Mouse (Mus musculus) lung, embryonic 14.5 days (tissue): ENCODE data around the gene Rhoq. TPM values are rescaled to one million over a fixed set of nuclear protein-coding genes. Genes with fewer than 3 reads are reported as not detected.

Source experiments
- ATAC-seq: fragments of 200-750 bp; cut with Nextera tagmentation; 2 replicates; pipeline ENCODE4 v1.8.0; 2017; ENCODE audit warnings: mild to moderate bottlenecking, moderate TSS enrichment, moderate library complexity; ENCODE audit not compliant: insufficient read depth
- DNase-seq: peaks from one replicate; pipeline ENCODE4 v3.0.0-alpha.2; 2015
- H3K27ac ChIP-seq: fragments of 300-500 bp; sonication (generic); 2 replicates; pipeline ENCODE4 v1.5.1; 2014; ENCODE audit warnings: low read depth, mild to moderate bottlenecking, moderate library complexity
- H3K27me3 ChIP-seq: fragments of 300-500 bp; sonication (generic); 2 replicates; pipeline ENCODE4 v1.6.1; 2014; ENCODE audit warnings: low read length, control low read depth; ENCODE audit not compliant: insufficient read depth
- H3K36me3 ChIP-seq: fragments of 300-500 bp; sonication (generic); 2 replicates; pipeline ENCODE4 v1.6.1; 2014; ENCODE audit warnings: control low read depth; ENCODE audit not compliant: insufficient read depth
- H3K4me1 ChIP-seq: fragments of 300-500 bp; sonication (generic); 2 replicates; pipeline ENCODE4 v1.6.1; 2014; ENCODE audit warnings: antibody characterized with exemption, control low read depth; ENCODE audit not compliant: insufficient read depth
- H3K4me2 ChIP-seq: fragments of 300-500 bp; sonication (generic); 2 replicates; pipeline ENCODE4 v1.6.1; 2014; ENCODE audit warnings: mild to moderate bottlenecking
- H3K4me3 ChIP-seq: fragments of 300-500 bp; sonication (generic); 2 replicates; pipeline ENCODE4 v1.5.1; 2014; ENCODE audit warnings: low read depth, low read length
- H3K9ac ChIP-seq: fragments of 300-500 bp; sonication (generic); 2 replicates; pipeline ENCODE4 v1.6.1; 2014
- H3K9me3 ChIP-seq: fragments of 300-500 bp; sonication (generic); 2 replicates; pipeline ENCODE4 v1.6.1; 2016; ENCODE audit warnings: low read depth, low read length, control low read depth
- CTCF ChIP-seq: IDR thresholded peaks from 2 replicates; pipeline ENCODE4 v1.5.1; 2016; ENCODE audit warnings: antibody characterized with exemption, low read depth
- WGBS: fragments of 180-500 bp; shearing (Covaris S2); extraction: QIAGEN DNeasy Blood & Tissue Kit; methylation state at CpG from one replicate; pipeline ENCODE4 v1.1.7; 2014; 5-methylcytosine and 5-hydroxymethylcytosine counted together
- polyA plus RNA-seq: library from polyadenylated mRNA; unstranded; fragments of >200 nt; fragmentation: Nextera tagmentation; extraction: Ambion mirVana; gene quantifications from 2 replicates; pipeline ENCODE4 v1.2.1, GENCODE M21; 2014

The Rhoq gene
- polyA plus RNA-seq, 1 experiment from 2014 or later, result 17.6 TPM

DNA sequence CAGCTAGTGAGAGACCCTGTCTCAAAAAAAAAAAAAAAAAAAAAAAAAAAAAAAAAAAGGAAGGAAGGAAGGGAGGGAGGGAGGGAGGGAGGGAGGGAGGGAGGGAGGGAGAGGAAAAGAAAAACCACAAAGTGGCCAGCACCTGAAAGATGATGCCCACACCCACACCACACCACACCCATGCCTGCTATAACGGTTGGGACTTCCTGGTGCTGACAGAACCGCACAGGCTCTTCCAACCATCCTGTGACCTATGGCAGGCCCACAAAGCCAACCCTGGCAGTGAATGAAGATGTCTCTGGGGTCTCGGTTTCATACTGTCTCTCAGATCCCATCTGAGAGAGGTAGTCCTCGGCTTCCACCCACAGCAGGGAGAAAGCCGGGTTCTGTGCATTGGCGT lies 33.5 kb upstream of the Rhoq start:
- 78% methylated on average over 6 of the region's 6 CpGs for WGBS
- peak overlapping the region; percentile 58; the same call in 1 of the 2 replicates for H3K27ac ChIP-seq
- no peaks in the 10 kb centered on the region for H3K9me3 ChIP-seq

DNA sequence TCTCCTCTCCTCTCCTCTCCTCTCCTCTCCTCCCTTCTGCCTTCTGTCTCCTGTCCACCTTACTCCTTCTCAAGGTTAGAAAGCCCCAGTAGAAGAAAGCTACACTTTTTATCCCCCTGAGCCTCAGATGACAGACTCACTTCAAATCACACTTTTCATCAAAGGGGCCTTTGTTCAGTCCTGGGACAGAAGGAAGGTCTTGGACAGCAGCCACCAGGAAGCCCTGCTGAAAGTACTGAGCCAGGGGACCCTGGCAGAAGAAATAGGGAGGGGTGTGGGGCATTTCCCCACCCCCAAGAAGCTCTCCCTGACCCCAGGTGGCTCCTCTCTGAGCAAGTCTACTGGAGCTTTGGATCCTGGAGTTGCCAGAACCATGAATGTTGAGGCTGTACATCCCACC lies 32.9 kb upstream of the Rhoq start:
- Histone ChIP-seq H3K9me3 (no peaks in the 10 kb centered on the region), H3K4me1 (peaks cover 4% of the 10 kb centered on the region; the same call in 1 of the 2 replicates), H3K4me2 (no peak overlapping the region), H3K36me3 (no peaks in the 10 kb centered on the region), H3K9ac (no peak overlapping the region), H3K27me3 (no peaks in the 10 kb centered on the region), H3K27ac (no peak overlapping the region), H3K4me3 (no peak overlapping the region)
- no peak; the same call in 1 of the 2 replicates for ATAC-seq
- TF ChIP-seq CTCF, result no peak
- peak; percentile 46 for DNase-seq

More for the DNA sequence above, 33.5 kb upstream of the Rhoq start:
- no peaks in the 10 kb centered on the region for H3K27me3 ChIP-seq
- H3K36me3 ChIP-seq, result no peaks in the 10 kb centered on the region
- TF ChIP-seq CTCF, result no peak
- DNase-seq (no peak), ATAC-seq (no peak)
- no peak overlapping the region for H3K4me3 ChIP-seq
- H3K4me1 ChIP-seq, result peaks cover 4% of the 10 kb centered on the region; the same call in 1 of the 2 replicates
- H3K4me2 ChIP-seq, result no peak overlapping the region
- H3K9ac ChIP-seq, result no peak overlapping the region

DNA sequence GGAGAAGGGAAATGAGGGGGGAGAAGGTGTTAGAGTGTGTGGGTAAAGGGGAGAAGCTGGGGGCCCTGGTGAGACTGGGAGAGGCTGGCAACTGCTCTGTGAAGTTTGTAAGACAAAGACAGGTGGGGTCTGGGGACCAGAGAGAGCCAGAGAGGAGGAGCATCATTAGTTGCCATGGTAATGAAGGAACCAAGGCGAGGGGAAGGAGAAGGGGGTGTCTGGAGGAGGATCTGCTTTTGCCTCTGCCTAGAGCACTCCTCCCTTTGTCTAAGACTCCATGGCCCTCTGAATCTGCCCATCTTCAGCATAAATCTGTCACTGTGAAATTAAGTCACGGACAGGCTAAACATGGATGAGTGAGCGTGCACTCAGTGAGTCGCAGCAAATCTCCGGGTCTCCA lies 30.0 kb upstream of the Rhoq start:
- DNase-seq (no peak), ATAC-seq (no peak)
- WGBS, result 41% methylated on average over 5 of the region's 5 CpGs
- H3K4me3 ChIP-seq, result no peak overlapping the region
- no peak overlapping the region for H3K27ac ChIP-seq
- no peaks in the 10 kb centered on the region for H3K27me3 ChIP-seq
- H3K4me2 ChIP-seq, result no peak overlapping the region
- H3K9ac ChIP-seq, result no peak overlapping the region
- H3K36me3 ChIP-seq, result no peaks in the 10 kb centered on the region
- no peak for TF ChIP-seq CTCF
- no peaks in the 10 kb centered on the region for H3K9me3 ChIP-seq
- peaks cover 4% of the 10 kb centered on the region; the same call in 1 of the 2 replicates for H3K4me1 ChIP-seq

DNA sequence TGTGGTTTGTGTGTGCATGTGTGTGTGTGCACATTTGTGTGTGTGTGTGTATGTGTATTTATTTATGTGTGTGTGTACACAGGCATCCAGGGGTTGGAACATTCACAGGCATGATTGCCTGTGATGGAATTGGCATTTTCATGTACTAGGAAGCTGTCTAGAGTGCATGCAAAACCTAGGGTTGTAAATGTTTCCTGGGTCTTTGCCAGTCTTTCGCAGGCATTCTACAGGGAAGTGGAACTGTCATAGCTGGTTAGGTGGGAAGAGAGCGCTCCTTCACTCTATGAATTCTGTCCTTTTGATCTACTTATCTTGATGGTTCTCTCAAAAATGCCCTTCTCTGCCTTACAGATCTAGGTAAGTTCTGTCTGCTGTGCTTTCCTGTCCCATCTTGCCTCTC lies 25.8 kb upstream of the Rhoq start:
- DNase-seq, result peak; percentile 24
- no peak for TF ChIP-seq CTCF
- 48% methylated on average over 2 of the region's 2 CpGs for whole genome bisulfite sequencing
- peak overlapping the region; percentile 36; the same call in 1 of the 2 replicates for H3K9ac ChIP-seq
- no peaks in the 10 kb centered on the region for H3K27me3 ChIP-seq
- no peak overlapping the region for H3K4me3 ChIP-seq
- no peaks in the 10 kb centered on the region for H3K36me3 ChIP-seq
- no peaks in the 10 kb centered on the region for H3K9me3 ChIP-seq
- H3K27ac ChIP-seq, result peak overlapping the region; percentile 60; the same call in 1 of the 2 replicates
- H3K4me1 ChIP-seq, result no peaks in the 10 kb centered on the region
- 0 out of 2 replicates have a peak, but pooled peaks have one; percentile 1 for ATAC-seq
- peak overlapping the region; percentile 67 for H3K4me2 ChIP-seq

DNA sequence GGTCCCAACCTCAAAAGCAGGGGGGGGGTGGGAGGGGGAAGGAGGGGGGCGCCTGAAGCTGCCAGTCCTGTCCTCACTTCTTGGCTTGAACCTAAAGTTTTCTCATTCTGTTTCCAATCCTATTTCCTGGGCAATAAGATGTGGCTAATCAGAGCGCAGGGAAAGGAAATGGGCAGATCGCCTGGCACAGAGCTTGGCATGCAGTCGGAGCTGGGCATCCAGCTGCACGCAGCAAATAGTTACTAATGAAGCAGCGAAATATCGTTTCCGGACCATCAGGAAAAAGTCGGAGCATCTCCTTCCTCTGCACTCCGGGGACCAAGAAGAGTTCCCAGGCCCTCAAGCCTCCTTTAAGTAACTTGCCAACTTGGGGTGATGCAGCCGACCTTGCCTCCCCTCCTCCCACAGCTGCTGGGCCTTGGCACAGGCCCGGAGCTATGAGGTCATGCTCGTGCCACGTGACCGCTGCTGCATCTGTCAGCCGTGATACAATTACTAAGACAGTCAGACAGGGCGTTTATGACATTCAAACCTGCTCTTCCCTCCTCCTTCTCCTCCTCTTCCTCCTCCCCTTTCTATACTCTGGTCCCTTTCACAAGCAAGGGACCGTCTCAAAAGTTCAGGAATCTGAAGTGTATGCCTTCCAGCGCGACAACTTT lies 25.3 kb upstream of the Rhoq start:
- Histone ChIP-seq H3K4me3 (peak overlapping the region; percentile 35), H3K36me3 (no peaks in the 10 kb centered on the region), H3K27ac (peak overlapping the region; percentile 60; the same call in 1 of the 2 replicates), H3K4me2 (peak overlapping the region; percentile 67), H3K9me3 (no peaks in the 10 kb centered on the region), H3K4me1 (no peaks in the 10 kb centered on the region), H3K27me3 (no peaks in the 10 kb centered on the region), H3K9ac (peak overlapping the region; percentile 36)
- WGBS, result 3% methylated on average over 20 of the region's 20 CpGs
- ATAC-seq (peak; percentile 89), DNase-seq (peak; percentile 88)
- TF ChIP-seq CTCF, result no peak

GRCm38 (mm10) chr17:86938683-86939082 lies 24.2 kb upstream of the Rhoq start:
- H3K4me2 ChIP-seq, result no peak overlapping the region
- peak; percentile 8; the same call in 1 of the 2 replicates for ATAC-seq
- H3K27ac ChIP-seq, result no peak overlapping the region
- H3K27me3 ChIP-seq, result no peaks in the 10 kb centered on the region
- no peak overlapping the region for H3K4me3 ChIP-seq
- H3K36me3 ChIP-seq, result no peaks in the 10 kb centered on the region
- H3K4me1 ChIP-seq, result no peaks in the 10 kb centered on the region
- TF ChIP-seq CTCF, result no peak
- H3K9me3 ChIP-seq, result no peaks in the 10 kb centered on the region
- WGBS, result 44% methylated on average over 7 of the region's 7 CpGs
- H3K9ac ChIP-seq, result no peak overlapping the region
- DNase-seq, result no peak

- Histone ChIP-seq H3K9me3 (no peaks in the 10 kb centered on the region), H3K4me3 (no peak overlapping the region), H3K27me3 (no peaks in the 10 kb centered on the region), H3K4me2 (no peak overlapping the region), H3K27ac (no peak overlapping the region), H3K9ac (no peak overlapping the region), H3K4me1 (no peaks in the 10 kb centered on the region), H3K36me3 (no peaks in the 10 kb centered on the region)
- DNase-seq (no peak), ATAC-seq (no peak)
- 42% methylated on average over 6 of the region's 6 CpGs for WGBS
- no peak for TF ChIP-seq CTCF
These were observed 20.8 kb upstream of the Rhoq start for GRCm38 (mm10) chr17:86942112-86942511.
